Mouse (Mus musculus): Measurements from ENCODE around the gene Ptprk. TPM values are rescaled to one million over a fixed set of nuclear protein-coding genes. Genes with fewer than 3 reads are reported as not detected.

The Ptprk gene
- polyA plus RNA-seq, 1 experiment from 2014 or later = 22.3 TPM

Small RNA genes lying within 50 kb of the gene (microRNA-seq; reads per million reads assigned to microRNA genes)
- gene Gm22370 = not detected
